Mouse (Mus musculus) embryo, embryonic 11 days (tissue): ENCODE results near the gene Crkl.
"Not testable (repeated sequence)": the region's sequence is repeated elsewhere in the genome, so short reads cannot be mapped to it uniquely, and the experiment has no call there.

ENCODE experiments used
- DNase-seq: peaks from one replicate; pipeline ENCODE4 v3.0.0-alpha.2; 2015

Gene Crkl

GRCm38 (mm10) chr16:17488478-17489468, 37.0 kb downstream of the Crkl start:
- peak; percentile 30 for DNase-seq

- peak; percentile 63 for DNase-seq
Observed at GRCm38 (mm10) chr16:17489469-17490111, 37.8 kb downstream of the Crkl start, which contains the start of gene Aifm3. Aifm3 (plus strand) TSS chr16:17489611.

- no peak for DNase-seq
Observed at GRCm38 (mm10) chr16:17491154-17491553, 39.4 kb downstream of the Crkl start.

- no peak for DNase-seq
Observed at GRCm38 (mm10) chr16:17491896-17492561, 40.2 kb downstream of the Crkl start.

- peak; percentile 13 for DNase-seq
Observed at GRCm38 (mm10) chr16:17496499-17497305, 44.9 kb downstream of the Crkl start.

- DNase-seq: peak; percentile 66
Observed at GRCm38 (mm10) chr16:17499249-17499883, 47.6 kb downstream of the Crkl start.

- no peak for DNase-seq
Observed at GRCm38 (mm10) chr16:17502681-17503080, 50.9 kb downstream of the Crkl start.

- no peak for DNase-seq
Observed at GRCm38 (mm10) chr16:17507018-17507552, 55.3 kb downstream of the Crkl start.

- DNase-seq: not testable (repeated sequence)
Observed at GRCm38 (mm10) chr16:17508031-17508430, 56.2 kb downstream of the Crkl start.

- peak; percentile 96 for DNase-seq
Observed at GRCm38 (mm10) chr16:17508546-17509239, 56.9 kb downstream of the Crkl start, which contains the start of gene Lztr1. Lztr1 (plus strand) TSS chr16:17508688.

GRCm38 (mm10) chr16:17509240-17509597, 57.4 kb downstream of the Crkl start:
- no peak for DNase-seq

GRCm38 (mm10) chr16:17510143-17510542, 58.4 kb downstream of the Crkl start:
- DNase-seq: no peak

GRCm38 (mm10) chr16:17510686-17511085, 58.9 kb downstream of the Crkl start:
- DNase-seq: no peak

- DNase-seq: no peak
Observed at GRCm38 (mm10) chr16:17511431-17511830, 59.6 kb downstream of the Crkl start.

- DNase-seq: no peak
Observed at GRCm38 (mm10) chr16:17518910-17519309, 67.1 kb downstream of the Crkl start.

- DNase-seq: no peak
Observed at GRCm38 (mm10) chr16:17524156-17524555, 72.4 kb downstream of the Crkl start.

GRCm38 (mm10) chr16:17525524-17525923, 73.7 kb downstream of the Crkl start:
- no peak for DNase-seq

GRCm38 (mm10) chr16:17526223-17526622, 74.4 kb downstream of the Crkl start:
- no peak for DNase-seq

GRCm38 (mm10) chr16:17527606-17528005, 75.8 kb downstream of the Crkl start:
- DNase-seq: no peak

- DNase-seq: no peak
Observed at GRCm38 (mm10) chr16:17528276-17528675, 76.5 kb downstream of the Crkl start.
